Mouse (Mus musculus) heart, embryonic 12.5 days (tissue): ENCODE measurements around the gene Sept5. TPM values are rescaled to one million over a fixed set of nuclear protein-coding genes. Genes with fewer than 3 reads are reported as not detected.

Experiments used
- ATAC-seq: fragments of 200-750 bp; cut with Nextera tagmentation; 2 replicates; pipeline ENCODE4 v1.8.0; 2017; ENCODE audit warnings: moderate TSS enrichment, moderate library complexity; ENCODE audit not compliant: insufficient number of reproducible peaks, low FRiP score
- H3K27ac ChIP-seq: fragments of 300-500 bp; sonication (generic); 2 replicates; pipeline ENCODE4 v1.5.1; 2016; ENCODE audit warnings: mild to moderate bottlenecking, moderate library complexity; ENCODE audit not compliant: poor library complexity, severe bottlenecking
- H3K27me3 ChIP-seq: fragments of 300-500 bp; sonication (generic); replicated peaks from 2 replicates; pipeline ENCODE4 v1.6.1; 2016; ENCODE audit warnings: mild to moderate bottlenecking, moderate library complexity
- H3K36me3 ChIP-seq: fragments of 300-500 bp; sonication (generic); 2 replicates; pipeline ENCODE4 v1.6.1; 2016; ENCODE audit warnings: mild to moderate bottlenecking, moderate library complexity
- H3K4me1 ChIP-seq: fragments of 300-500 bp; sonication (generic); replicated peaks from 2 replicates; pipeline ENCODE4 v1.6.1; 2016; ENCODE audit warnings: mild to moderate bottlenecking
- H3K4me2 ChIP-seq: fragments of 300-500 bp; sonication (generic); 2 replicates; pipeline ENCODE4 v1.6.1; 2016; ENCODE audit warnings: mild to moderate bottlenecking, moderate library complexity
- H3K4me3 ChIP-seq: fragments of 300-500 bp; sonication (generic); 2 replicates; pipeline ENCODE4 v1.5.1; 2016; ENCODE audit warnings: mild to moderate bottlenecking
- H3K9ac ChIP-seq: fragments of 300-500 bp; sonication (generic); 2 replicates; pipeline ENCODE4 v1.6.1; 2016; ENCODE audit warnings: mild to moderate bottlenecking, moderate library complexity
- H3K9me3 ChIP-seq: fragments of 300-500 bp; sonication (generic); replicated peaks from 2 replicates; pipeline ENCODE4 v1.6.1; 2016; ENCODE audit warnings: mild to moderate bottlenecking, moderate library complexity
- WGBS: fragments of 180-500 bp; shearing (Covaris S2); methylation state at CpG from one replicate; pipeline ENCODE4 v1.1.7; 2016; 5-methylcytosine and 5-hydroxymethylcytosine counted together
- polyA plus RNA-seq: library from polyadenylated mRNA; unstranded; fragments of >200 nt; fragmentation: Nextera tagmentation; extraction: Ambion mirVana; gene quantifications from 2 replicates; pipeline ENCODE4 v1.2.1, GENCODE M21; 2016

The Sept5 gene
- polyA plus RNA-seq = 6.3 and 6.5 TPM in 2 replicates

- no peak within 1 kb of the TSS for H3K27ac ChIP-seq
- WGBS = 1% methylated on average over 69 of the region's 93 CpGs
- no peaks in the 10 kb centered on the region for H3K9me3 ChIP-seq
- peaks cover 20% of the 10 kb centered on the region for H3K4me1 ChIP-seq
- no peaks in the 10 kb centered on the region for H3K36me3 ChIP-seq
- H3K4me2 ChIP-seq = peak within 1 kb of the TSS; percentile 95
- peaks cover 74% of the 10 kb centered on the region for H3K27me3 ChIP-seq
- peak; percentile 46 for ATAC-seq
- peak within 1 kb of the TSS; percentile 80 for H3K9ac ChIP-seq
- peak within 1 kb of the TSS; percentile 71 for H3K4me3 ChIP-seq
Observed at GRCm38 (mm10) chr16:18629390-18630231, at the start of gene Sept5. TSS of gene Sept5 (minus strand) at chr16:18629954.

- Histone ChIP-seq H3K36me3 (no peaks in the 10 kb centered on the region), H3K27me3 (peaks cover 5% of the 10 kb centered on the region), H3K4me3 (no peak overlapping the region), H3K4me2 (no peak overlapping the region), H3K27ac (no peak overlapping the region), H3K4me1 (peaks cover 5% of the 10 kb centered on the region; the same call in 1 of the 2 replicates), H3K9me3 (no peaks in the 10 kb centered on the region), H3K9ac (no peak overlapping the region)
- no peak for ATAC-seq
- WGBS = 45% methylated on average over 5 of the region's 5 CpGs
Observed at GRCm38 (mm10) chr16:18679112-18679511, 49.4 kb upstream of the Sept5 start.

DNA sequence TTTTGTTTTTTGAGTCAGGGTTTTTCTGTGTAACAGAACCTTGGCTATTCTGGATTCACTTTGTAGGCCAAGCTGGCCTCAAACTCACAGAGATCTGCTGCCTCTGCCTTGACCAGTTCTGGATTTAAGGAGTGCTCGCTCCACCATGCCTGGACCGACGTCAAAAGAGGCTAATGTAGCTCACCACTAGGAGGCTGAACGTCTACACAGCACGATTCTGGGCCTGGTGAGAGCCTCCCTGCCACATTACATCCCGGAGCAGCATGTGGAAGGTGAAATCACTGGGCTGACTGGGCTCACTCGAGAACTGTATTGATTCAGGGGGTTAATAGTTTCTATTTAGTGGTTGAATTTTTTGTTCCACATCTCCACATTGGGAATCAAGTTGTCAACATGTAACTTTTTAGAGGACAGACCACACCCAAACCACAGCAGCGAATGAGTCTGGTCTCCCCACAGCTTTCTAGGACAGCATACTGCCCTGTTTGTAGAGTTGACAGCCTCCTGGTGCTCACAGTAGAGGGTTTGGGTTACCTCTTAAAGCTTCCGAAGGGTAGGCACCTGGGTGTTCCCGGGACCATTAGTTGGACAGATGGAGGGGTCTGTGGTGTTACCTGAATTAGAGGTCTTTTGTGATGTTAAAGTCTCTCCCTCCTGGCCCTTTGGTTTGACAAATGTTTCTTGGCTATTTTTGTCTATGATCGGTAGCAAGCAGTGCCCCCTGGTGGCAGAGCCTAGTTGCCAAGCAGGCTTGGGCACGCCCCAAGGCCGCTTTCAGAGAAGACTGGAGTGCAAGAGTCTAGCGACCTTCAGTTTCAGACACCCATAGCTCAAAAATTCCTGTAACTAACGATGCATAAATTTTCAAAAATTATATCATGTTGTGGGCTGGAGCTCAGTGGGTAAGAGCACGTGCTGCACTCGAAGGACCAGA lies 48.3 kb upstream of the Sept5 start:
- H3K4me1 ChIP-seq = no peaks in the 10 kb centered on the region
- no peak overlapping the region for H3K9ac ChIP-seq
- ATAC-seq = no peak
- peaks cover 11% of the 10 kb centered on the region for H3K27me3 ChIP-seq
- H3K36me3 ChIP-seq = no peaks in the 10 kb centered on the region
- H3K4me2 ChIP-seq = no peak overlapping the region
- no peaks in the 10 kb centered on the region for H3K9me3 ChIP-seq
- 31% methylated on average over 17 of the region's 17 CpGs for WGBS
- H3K4me3 ChIP-seq = no peak overlapping the region
- no peak overlapping the region for H3K27ac ChIP-seq

DNA sequence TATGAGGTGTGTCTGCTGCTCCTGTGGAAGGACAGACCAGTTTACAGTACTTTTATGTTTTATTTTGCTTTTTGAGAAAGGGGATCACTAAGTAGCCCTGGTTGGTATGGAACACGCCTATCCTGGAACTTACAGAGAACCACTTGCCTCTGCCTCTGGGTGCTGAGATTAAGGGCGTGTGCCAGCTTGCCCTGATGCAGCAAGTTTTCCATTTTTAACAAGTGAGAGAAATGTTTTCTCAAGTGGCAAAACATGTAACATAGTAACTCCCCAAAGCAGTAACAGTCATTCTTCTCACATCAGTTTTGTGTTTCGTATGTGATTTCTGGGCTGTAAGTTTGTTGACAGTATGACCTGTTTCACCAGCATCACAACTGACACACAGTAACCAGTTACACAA lies 43.3 kb upstream of the Sept5 start:
- Histone ChIP-seq H3K9ac (no peak overlapping the region), H3K4me1 (no peaks in the 10 kb centered on the region), H3K36me3 (no peaks in the 10 kb centered on the region), H3K27me3 (peaks cover 12% of the 10 kb centered on the region; the same call in 1 of the 2 replicates), H3K9me3 (no peaks in the 10 kb centered on the region), H3K27ac (no peak overlapping the region), H3K4me2 (no peak overlapping the region), H3K4me3 (no peak overlapping the region)
- 73% methylated on average over 3 of the region's 3 CpGs for WGBS
- no peak for ATAC-seq

GRCm38 (mm10) chr16:18672027-18672426 lies 42.3 kb upstream of the Sept5 start:
- Histone ChIP-seq H3K36me3 (no peaks in the 10 kb centered on the region), H3K4me1 (no peaks in the 10 kb centered on the region), H3K4me2 (no peak overlapping the region), H3K4me3 (no peak overlapping the region), H3K27ac (no peak overlapping the region), H3K9me3 (no peaks in the 10 kb centered on the region), H3K27me3 (peaks cover 12% of the 10 kb centered on the region; the same call in 1 of the 2 replicates), H3K9ac (no peak overlapping the region)
- 53% methylated on average over 5 of the region's 5 CpGs for WGBS
- no peak for ATAC-seq

GRCm38 (mm10) chr16:18669914-18670313 lies 40.2 kb upstream of the Sept5 start:
- H3K9me3 ChIP-seq = no peaks in the 10 kb centered on the region

DNA sequence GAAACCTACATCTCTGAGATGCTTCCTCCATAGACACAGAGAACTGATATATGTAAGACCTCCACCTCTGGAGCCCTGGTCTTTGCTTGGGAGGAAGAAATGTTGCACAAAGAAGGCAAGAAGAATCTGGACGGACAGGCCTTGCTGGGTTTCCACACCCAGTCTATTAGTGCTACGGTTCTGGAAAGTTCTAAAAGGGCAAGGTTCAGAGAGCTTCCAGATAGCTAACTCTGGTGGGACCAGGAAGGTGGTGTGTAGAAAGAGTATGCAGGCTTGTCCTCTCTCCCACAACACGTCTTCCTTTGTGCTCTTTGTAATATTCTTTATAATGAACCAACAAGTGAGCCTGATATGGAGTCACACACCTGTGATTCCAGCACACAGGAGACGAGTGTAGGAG lies 28.8 kb upstream of the Sept5 start:
- Histone ChIP-seq H3K4me2 (no peak overlapping the region), H3K27me3 (0 out of 2 replicates have a peak, but pooled peaks cover 3% of the 10 kb centered on the region), H3K27ac (no peak overlapping the region), H3K4me1 (no peaks in the 10 kb centered on the region), H3K9me3 (no peaks in the 10 kb centered on the region), H3K36me3 (no peaks in the 10 kb centered on the region), H3K4me3 (no peak overlapping the region), H3K9ac (no peak overlapping the region)
- WGBS = 62% methylated on average over 4 of the region's 4 CpGs
- ATAC-seq = no peak

More at GRCm38 (mm10) chr16:18669914-18670313, 40.2 kb upstream of the Sept5 start:
- ATAC-seq = no peak
- Histone ChIP-seq H3K4me3 (no peak overlapping the region), H3K4me2 (no peak overlapping the region), H3K27ac (no peak overlapping the region), H3K27me3 (peaks cover 12% of the 10 kb centered on the region; the same call in 1 of the 2 replicates), H3K4me1 (no peaks in the 10 kb centered on the region), H3K36me3 (no peaks in the 10 kb centered on the region), H3K9ac (no peak overlapping the region)
- WGBS = 76% methylated on average over 6 of the region's 6 CpGs

DNA sequence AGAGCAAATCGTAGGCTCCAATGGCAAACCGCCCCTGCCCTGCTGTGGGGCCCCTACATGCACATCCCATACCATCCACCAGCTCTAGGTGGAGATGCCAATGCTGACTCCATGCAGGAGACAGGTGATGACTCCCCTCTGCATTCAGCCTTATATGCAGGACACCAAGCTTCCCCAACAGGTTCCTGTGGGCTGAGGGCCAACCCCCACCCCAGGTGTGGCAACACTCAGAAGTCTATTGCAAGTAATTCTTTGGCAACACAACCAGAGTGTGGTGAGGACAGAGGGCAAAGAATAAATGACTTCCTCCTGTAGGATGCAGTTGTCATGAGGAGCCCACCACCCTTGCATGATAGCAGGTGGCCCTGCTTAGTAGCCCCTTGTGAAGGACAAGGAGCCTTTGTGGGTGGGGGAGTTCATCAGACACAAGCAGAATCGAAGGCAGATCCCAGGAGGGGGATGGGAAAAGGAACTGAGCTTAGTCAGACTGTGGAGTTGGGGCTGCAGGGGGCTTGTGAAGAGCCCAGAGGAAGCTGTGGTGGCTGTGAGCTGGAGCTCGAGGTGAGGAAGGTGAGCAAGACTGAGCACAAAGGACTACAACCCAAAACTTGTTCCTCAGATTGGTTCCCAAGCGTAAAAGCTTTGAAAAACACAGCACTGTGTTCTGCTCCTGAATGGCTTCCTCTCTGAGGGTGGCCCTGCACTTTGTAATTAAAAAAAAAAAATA lies 25.8 kb upstream of the Sept5 start:
- 59% methylated on average over 5 of the region's 5 CpGs for WGBS
- H3K9ac ChIP-seq = no peak overlapping the region

DNA sequence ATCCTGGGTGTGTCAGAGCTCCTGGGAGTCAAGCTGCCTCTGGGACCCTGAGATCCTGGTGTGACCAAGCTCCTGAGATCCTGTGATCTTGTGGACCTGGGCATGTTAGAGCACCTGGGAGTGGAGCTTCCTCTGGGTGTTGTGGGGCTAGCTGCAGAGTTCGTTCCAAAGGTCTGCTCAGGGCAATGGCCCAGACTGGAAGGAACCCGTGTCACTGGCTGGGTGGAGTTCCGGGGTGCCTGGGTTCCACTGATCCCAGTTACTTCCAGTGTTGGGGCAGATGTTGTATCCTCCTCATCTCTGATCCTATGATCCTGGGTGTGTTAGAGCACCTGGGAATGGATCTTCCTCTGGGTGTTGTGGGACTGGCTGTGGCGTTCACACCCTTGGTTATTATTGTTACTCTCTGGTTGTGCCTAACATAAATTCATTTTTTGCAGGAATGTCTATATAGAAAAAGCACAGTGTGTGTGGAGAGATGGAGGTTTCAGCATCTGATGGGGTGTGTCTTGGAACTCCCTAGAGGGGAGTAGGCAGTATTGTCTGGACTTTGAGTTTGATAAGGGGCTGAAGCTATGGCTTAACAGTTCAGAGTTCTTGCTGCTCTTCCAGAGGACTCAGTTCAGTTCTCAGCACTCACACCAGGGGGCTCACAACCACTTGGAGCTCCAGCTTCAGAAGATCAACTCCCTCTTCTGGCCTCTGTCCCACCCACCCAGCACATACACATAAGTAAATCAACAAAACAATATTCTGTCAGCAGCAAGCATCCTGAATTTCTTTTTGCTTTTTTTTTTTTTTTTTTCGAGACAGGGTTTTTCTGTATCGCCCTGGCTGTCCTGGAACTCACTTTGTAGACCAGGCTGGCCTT lies 23.8 kb upstream of the Sept5 start:
- H3K4me1 ChIP-seq = no peaks in the 10 kb centered on the region
- H3K4me3 ChIP-seq = no peak overlapping the region
- H3K27me3 ChIP-seq = no peaks in the 10 kb centered on the region
- H3K9me3 ChIP-seq = no peaks in the 10 kb centered on the region; the same call in 1 of the 2 replicates
- WGBS = 82% methylated on average over 6 of the region's 6 CpGs
- no peaks in the 10 kb centered on the region for H3K36me3 ChIP-seq
- ATAC-seq = no peak
- no peak overlapping the region for H3K9ac ChIP-seq
- no peak overlapping the region for H3K4me2 ChIP-seq
- no peak overlapping the region for H3K27ac ChIP-seq

More for the DNA sequence above, 25.8 kb upstream of the Sept5 start:
- H3K4me1 ChIP-seq = no peaks in the 10 kb centered on the region
- no peaks in the 10 kb centered on the region for H3K36me3 ChIP-seq
- H3K27ac ChIP-seq = no peak overlapping the region
- no peaks in the 10 kb centered on the region for H3K9me3 ChIP-seq
- ATAC-seq = no peak
- H3K4me3 ChIP-seq = no peak overlapping the region
- no peak overlapping the region for H3K4me2 ChIP-seq
- H3K27me3 ChIP-seq = no peaks in the 10 kb centered on the region

DNA sequence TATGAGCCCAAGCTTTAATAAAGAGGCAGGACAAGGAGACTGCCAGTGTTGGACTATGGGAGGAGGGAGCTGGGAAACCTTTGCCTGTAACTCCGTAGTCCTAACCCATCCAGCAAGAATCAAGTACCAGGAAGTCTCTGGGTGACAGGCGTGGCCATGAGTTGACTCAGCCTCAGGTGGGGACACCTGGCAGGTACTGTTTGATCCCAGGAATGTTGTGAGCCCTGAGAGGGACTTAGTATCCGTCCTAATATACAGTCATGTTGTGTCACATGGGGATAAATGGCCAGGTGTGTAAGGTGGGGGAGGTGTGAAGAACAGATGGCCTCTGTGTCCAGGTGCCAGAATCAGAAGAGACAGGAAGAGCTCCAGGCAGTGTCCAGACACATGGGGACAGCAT lies 19.4 kb upstream of the Sept5 start:
- WGBS = 59% methylated on average over 3 of the region's 3 CpGs
- no peaks in the 10 kb centered on the region for H3K4me1 ChIP-seq
- no peaks in the 10 kb centered on the region for H3K36me3 ChIP-seq
- H3K4me2 ChIP-seq = no peak overlapping the region
- no peak overlapping the region for H3K27ac ChIP-seq
- H3K9me3 ChIP-seq = no peaks in the 10 kb centered on the region; the same call in 1 of the 2 replicates
- H3K9ac ChIP-seq = no peak overlapping the region
- no peaks in the 10 kb centered on the region for H3K27me3 ChIP-seq
- H3K4me3 ChIP-seq = no peak overlapping the region
- no peak for ATAC-seq
